Mouse (Mus musculus): ENCODE results near the gene Snrnp35.

Gene Snrnp35

DNA sequence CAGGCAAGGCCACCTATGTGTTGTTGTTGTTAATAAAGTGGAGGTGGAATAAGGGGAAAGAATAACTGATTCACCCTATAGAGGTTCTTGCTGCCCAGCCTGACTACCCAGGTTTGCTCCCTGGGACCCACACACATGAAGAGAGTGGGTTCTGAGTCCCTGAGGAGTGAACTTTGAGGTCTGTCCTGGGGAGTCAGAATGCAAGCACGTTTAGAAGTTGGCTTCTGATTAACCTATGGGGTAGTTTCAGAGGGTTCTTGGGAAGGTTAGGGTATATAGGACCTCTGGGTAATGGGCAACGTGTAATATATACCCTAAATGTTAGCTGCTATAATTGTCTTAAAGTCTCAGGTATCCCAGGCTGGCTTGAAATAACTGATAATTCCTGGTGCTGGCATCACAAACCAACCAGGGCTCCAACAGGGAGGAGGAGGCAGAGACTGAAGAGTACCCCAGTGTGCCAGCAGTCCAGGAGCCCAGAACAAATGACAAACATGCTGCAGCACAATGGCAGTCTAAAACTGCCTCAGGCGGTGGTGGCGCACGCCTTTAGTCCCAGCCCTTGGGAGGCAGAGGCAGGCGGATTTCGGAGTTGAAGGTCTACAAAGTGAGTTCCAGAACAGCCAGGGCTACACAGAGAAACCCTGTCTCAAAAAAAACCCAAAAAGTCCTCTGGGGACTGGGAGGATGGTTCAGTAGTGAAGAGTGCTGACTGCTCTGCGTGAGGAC is 20.5 kb upstream of the Snrnp35 start:
- DNase-seq (ENCODE audit: low spot score in 2 of 2): no peak

- no peak for DNase-seq (ENCODE audit: low spot score in 2 of 2)
These were observed 19.5 kb upstream of the Snrnp35 start for GRCm38 (mm10) chr5:124463462-124463861.

- no peak for DNase-seq (ENCODE audit: low spot score in 2 of 2)
These were observed 18.0 kb upstream of the Snrnp35 start for GRCm38 (mm10) chr5:124464905-124465304.

- DNase-seq (ENCODE audit: low spot score in 2 of 2): no peak
These were observed 15.2 kb upstream of the Snrnp35 start for GRCm38 (mm10) chr5:124467766-124468165.

DNA sequence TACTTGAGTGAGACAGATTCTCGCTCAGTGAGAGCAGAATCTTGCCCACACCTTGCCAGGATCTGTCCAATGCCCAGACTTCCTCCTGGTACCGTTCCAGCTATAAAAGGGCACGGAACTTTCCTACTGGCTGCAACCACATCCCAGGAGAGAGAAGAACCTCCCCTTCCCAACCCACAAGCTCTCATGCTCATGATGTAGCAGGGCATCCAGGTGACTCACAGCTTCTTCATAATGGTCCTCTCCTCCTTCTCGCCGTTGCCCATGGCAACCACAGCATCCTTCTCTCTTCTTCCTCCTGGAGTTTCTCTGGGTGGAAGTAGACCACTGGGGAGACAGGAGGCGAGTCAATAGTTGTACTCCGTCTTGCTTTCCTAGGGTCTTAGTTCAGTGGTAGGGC is 14.6 kb upstream of the Snrnp35 start:
- DNase-seq (ENCODE audit: low spot score in 2 of 2): no peak

DNA sequence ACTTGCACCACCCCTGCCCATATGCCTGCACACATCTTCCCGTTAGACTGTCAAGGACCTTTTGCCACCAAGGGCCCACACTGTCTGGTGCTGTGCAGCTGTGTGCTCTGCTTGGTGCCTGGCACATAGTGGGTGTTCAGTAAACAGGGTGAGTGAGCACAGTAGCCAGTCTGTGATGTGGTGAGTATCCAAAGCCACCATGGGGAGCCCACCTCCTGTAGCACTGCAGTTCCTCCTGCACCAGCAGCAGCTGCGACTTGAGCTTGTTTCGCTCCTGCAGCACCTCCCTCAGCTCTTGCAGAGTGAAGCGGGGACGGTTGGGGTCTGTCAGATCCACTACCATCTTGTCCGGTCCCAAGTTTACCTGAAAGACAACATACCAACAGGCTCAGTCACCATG is 13.4 kb upstream of the Snrnp35 start:
- no peak for DNase-seq (ENCODE audit: low spot score in 2 of 2)

DNA sequence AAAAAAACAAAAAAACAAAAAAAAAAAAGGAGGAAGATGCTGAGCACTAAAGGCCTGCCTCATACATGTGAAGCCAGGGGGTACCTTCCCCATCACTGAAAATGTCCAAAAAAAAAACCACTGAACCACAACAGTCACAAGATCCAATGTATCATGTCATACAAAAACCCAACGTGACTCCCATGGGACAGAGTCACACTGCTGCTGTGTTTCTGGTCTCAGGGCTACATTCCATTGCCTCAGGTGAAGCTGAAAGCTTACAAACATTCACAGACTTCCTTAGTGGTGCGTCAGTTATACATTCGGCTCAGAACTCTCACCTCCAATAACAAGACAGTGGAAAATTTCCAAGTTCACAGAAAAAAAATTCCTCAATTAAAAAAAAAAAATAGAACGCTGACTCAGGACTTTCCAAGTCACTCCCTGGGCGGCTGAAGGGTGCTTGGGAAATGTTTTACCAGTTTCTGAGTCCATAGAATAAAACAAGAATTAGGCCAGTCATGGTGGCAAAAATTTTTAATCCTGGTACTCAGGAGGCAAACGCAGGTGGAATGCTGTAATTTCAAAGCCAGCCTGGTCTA is 12.3 kb upstream of the Snrnp35 start:
- DNase-seq (ENCODE audit: low spot score in 2 of 2): no peak

GRCm38 (mm10) chr5:124478873-124479204 is 4.1 kb upstream of the Snrnp35 start:
- no peak for DNase-seq (ENCODE audit: low spot score in 2 of 2)

DNA sequence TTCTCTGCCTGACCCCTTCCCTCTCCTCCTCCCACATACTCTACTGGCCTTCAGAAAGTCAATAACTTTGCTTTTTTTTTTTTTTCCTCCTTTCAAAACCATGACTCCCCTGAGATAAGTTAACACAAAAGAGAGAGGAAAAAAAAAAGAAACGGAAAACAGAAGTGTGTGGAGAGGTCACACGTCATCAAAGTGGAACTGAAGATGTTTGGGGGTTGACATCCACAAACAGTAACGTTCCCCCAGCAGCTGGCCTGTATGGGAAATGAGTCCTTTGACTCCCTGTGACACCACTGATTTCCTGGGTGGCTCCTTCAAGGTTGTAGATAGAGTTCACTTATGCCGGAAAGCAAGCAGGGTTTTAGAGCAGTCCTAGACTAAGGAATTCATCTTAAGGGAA is 2.8 kb upstream of the Snrnp35 start:
- no peak for DNase-seq (ENCODE audit: low spot score in 2 of 2)

- DNase-seq (ENCODE audit: low spot score in 2 of 2): no peak
These were observed 1.2 kb upstream of the Snrnp35 start for GRCm38 (mm10) chr5:124481714-124482113.

- DNase-seq (ENCODE audit: low spot score in 2 of 2): peak; percentile 14 to 42
These were observed 433 bp upstream of the Snrnp35 start for GRCm38 (mm10) chr5:124482436-124482965.

DNA sequence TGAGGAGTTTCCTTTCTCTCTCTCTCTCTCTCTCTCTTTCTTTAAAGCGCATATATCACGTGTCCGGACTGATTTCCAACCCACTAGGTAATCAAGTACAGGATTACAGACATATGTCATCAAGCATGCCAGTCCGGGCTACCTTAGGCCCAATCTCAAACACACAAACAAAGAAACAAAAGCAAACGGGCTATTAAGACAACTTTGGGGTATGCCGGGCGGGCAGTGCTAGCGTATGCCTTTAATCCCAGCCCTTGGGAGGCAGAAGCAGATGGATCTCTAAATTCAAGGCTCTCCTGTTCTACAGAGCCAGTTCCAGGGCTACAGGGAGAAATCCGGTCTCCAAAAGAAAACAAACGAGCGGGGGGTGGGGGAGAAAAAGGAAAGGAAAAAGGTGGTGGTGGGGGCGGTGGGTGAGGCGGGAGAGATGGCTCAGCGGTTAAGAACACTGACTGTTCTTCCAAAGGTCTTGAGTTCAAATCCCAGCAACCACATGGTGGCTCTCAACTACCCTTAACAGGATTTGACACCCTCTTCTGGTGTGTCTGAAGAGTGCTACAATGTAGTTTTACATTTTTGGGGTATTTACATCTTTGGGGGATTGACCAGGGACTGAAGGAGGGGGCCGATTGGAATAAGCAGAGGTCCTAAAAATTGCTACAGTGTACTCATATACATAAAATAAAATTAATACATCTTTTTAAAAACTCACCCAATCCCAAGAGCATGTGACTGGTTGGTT is 892 bp downstream of the Snrnp35 start:
- peak in 1 of 2 experiments; percentile 23 for DNase-seq (ENCODE audit: low spot score in 2 of 2)

DNA sequence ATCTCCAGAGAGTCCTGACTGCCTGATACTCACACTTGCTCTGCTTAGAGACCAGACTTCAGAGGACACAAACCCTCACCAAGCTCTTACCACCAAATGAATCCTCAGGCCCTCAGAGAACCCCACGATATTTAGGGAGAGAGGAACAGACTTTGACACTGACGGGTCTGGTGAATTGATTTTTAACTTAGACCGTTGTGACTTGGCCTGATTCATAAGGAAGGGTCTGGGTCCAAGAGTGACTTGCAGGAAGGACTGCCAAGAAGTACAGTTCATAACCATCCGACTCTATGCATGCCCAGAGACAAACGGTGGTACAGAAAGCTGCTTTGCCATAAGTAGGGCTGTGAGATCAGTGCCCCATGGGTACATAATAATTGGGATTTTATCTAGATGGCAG is 2.7 kb downstream of the Snrnp35 start:
- no peak for DNase-seq (ENCODE audit: low spot score in 2 of 2)

DNA sequence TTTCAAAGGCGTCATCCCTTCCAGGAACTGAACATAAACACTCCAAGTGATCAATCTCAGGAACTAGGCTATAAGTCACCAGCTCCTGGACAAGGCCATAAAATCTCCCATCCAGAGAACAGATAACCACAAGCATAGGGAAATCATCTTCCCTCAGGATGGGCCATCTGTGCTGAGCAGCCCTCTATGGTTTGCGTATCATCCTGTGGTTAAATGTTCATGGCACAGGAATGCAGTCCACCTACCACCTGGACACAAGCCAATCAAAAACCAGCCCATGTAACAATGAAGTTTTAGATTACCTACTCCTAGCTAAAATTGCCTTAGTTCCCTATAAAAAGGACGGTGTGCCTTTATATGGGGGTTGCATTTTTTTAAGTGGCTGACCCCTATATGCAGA is 6.0 kb downstream of the Snrnp35 start:
- DNase-seq (ENCODE audit: low spot score in 2 of 2): no peak

GRCm38 (mm10) chr5:124491732-124492131 is 8.8 kb downstream of the Snrnp35 start:
- no peak for DNase-seq (ENCODE audit: low spot score in 2 of 2)

- no peak for DNase-seq (ENCODE audit: low spot score in 2 of 2)
These were observed 9.7 kb downstream of the Snrnp35 start for GRCm38 (mm10) chr5:124492618-124493017.

- DNase-seq (ENCODE audit: low spot score in 2 of 2): no peak
These were observed 10.5 kb downstream of the Snrnp35 start for GRCm38 (mm10) chr5:124493455-124493854.

DNA sequence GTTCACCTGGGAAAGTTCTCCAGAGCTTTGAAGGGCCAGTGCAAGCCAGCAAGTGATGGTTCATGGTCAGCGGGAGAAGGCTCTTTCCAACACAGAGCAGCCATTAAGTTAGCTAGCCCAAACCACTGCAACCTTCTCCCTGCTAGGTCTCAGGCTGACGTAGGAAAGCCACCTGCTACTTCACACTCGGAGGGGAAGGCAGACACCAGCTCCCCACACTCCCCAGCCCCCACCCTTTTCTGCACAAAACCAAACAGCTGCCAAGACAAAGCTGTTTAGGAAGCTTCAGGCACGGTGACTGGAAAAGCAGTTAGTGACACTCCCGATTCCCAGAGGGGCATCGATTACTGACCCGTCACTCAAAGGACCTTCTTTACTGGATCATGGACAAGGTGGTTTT is 12.6 kb downstream of the Snrnp35 start:
- DNase-seq (ENCODE audit: low spot score in 2 of 2): no peak

GRCm38 (mm10) chr5:124496614-124497514 is 13.9 kb downstream of the Snrnp35 start:
- DNase-seq (ENCODE audit: low spot score in 2 of 2): no peak

GRCm38 (mm10) chr5:124498221-124498876 is 15.4 kb downstream of the Snrnp35 start:
- DNase-seq (ENCODE audit: low spot score in 2 of 2): no peak

- no peak for DNase-seq (ENCODE audit: low spot score in 2 of 2)
These were observed 16.1 kb downstream of the Snrnp35 start for GRCm38 (mm10) chr5:124499001-124499400.

Measured in urinary bladder, postnatal 36 days (tissue).